Mouse (Mus musculus) megakaryocyte progenitor cell, adult 5-6 weeks (primary cell): ENCODE results near the gene Fzd1. TPM values are rescaled to one million over a fixed set of nuclear protein-coding genes. Genes with fewer than 3 reads are reported as not detected.
A peak's percentile ranks its signal among the peaks of the same experiment; 100 is the strongest.

Source experiments
- ATAC-seq: replicated peaks from 2 replicates; pipeline ENCODE4 v1.8.0; 2016; ENCODE audit warnings: mild to moderate bottlenecking, moderate TSS enrichment, inconsistent platforms; ENCODE audit not compliant: poor library complexity
- total RNA-seq, 2 experiments: library from RNA; stranded (forward) in 1 of 2; stranded (reverse) in 1 of 2; fragments of 157-497, 149-512 nt in 1 of 2; fragments of 200-1000 nt in 1 of 2; gene quantifications; 2 replicates each; pipeline versions ENCODE4 v1.2.3 to v1.2.4; 2015 to 2017

Fzd1 gene
- total RNA-seq (2015) (0.56 and 0.67 TPM in 2 replicates), total RNA-seq (2017) (0.14 and 0.29 TPM in 2 replicates)

GRCm38 (mm10) chr5:4757902-4758301 is at the start of gene Fzd1:
Fzd1 (minus strand) TSS chr5:4758035.
- ATAC-seq, result peak; percentile 89

DNA sequence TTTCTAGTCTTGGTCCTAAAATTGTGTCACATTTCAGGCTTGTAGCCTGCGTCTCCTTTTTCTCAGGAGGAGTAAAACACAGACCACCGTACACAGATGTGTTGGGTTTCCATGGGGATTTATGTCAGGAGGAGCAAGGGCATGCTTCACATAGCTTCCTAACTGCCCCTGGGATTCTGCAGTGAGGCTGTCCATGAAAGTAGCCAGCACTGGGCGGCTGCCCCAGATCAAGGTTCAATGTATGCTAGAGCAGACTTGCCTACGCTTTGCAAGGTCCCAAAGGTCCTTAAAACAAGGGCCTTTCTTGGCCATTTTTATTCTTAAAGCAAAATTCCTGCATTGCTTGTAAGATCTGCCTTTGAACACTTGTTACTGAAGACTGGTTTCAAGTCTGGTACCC is 47.4 kb upstream of the Fzd1 start:
- no peak for ATAC-seq

DNA sequence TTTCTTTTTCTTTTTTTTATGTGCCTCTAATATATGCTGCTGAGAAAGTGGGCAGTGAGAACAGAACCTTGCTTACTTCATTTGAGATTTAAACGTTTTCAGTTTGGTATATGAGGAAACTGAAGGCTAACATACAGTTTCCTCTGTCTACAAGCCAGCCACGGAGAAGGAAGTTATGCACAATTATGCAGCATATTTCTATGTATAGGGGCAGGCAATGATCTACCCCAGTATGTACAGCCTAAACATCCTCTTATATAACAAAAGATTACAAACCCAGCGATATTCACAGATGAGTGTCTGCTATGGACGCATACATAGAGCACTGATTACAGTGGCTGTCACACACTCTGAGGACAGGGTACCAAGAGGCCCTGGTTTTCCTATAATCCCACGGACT is 45.9 kb upstream of the Fzd1 start:
- peak; percentile 70 for ATAC-seq

GRCm38 (mm10) chr5:4801971-4802370 is 44.1 kb upstream of the Fzd1 start:
- ATAC-seq, result no peak

DNA sequence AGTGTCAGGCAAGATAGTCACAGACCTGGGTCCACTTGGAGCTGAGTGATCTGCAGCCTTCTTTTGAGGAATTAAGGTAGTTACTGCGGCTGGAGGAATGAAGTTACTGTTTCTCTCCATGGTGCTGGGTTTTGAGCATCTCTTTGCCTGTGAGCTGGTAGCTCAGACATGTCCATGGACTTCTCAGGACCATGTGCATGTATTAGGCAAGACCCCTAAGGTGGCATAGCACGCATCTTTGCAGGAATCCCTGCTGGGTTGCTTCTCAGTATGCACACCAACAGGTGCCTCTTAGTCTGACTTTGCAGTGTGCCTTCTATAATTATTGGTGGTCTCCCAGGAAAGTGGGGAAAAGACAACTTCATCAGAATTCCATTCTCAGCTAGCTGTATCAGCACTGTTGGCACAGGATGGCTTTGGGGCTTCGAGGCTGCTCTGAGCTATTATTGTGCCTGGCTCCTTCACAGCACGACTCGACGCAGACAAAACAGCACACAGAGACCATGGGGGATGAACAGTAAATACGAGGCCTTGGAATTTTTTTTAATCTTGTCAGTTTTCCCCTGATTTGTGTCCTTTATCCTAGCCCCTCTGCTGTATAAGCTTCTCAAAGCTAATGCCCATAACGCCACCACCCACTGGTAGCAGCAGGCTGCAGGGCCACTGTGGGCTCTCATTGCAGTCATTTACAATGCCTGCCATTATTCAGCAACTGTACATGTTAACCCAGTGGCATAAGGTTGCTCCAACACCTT is 43.4 kb upstream of the Fzd1 start:
- ATAC-seq, result no peak

DNA sequence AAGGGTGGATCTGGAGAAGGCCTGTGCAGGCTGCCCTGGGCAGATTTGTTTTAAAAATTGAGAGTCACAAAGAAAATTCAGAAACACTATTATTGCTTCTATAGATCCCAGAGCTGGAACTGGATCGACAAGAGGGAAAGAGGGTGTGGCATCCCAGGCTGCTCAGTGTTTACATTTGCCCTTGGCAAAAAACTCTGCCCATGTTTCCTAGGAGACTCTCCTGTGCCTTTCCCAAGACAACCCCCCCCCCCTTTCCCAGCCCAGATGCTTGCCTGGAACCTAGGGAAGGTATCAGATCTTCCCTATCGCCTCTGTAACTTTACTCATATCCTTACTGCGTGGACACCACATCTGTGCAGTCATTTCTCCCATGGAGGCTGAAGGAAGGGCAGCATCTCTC is 33.4 kb upstream of the Fzd1 start:
- ATAC-seq, result no peak

DNA sequence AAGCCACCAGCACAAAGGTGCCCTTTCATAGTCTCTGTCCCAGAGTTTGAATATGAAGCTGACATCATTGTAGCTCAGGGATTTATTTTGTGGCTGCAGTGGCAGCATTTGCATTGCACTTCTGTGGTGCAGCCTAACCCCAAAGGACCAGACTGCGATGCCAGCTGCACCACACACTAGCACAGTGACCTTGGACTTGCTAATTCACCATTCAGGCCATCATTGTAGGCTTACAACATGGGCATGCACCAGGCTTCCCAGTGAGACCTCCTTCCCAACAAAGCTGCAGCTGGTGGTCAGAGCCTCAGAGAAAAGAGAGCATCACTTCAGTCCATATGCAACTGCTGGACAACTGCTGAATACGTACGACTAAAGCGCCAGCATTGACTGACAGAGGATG is 32.4 kb upstream of the Fzd1 start:
- ATAC-seq, result no peak

DNA sequence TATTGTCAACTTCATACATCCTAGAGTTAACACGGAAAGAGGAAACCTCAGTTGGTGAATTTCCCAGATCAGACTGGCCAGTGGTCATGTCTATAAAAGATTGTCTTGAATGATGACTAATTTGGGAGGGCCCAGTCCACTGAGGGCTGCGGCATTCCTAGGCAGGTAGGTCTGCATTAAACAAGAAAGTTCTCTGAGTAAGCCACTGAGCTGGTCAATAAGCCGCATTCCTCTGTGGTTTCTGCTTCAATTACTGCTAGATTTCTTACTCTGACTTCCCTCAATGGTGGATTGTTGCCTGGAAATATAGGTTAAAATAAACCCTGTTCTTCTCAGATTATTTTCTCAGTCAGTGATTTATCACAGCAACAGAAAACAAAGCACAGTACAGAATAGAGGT is 30.6 kb upstream of the Fzd1 start:
- ATAC-seq, result no peak

DNA sequence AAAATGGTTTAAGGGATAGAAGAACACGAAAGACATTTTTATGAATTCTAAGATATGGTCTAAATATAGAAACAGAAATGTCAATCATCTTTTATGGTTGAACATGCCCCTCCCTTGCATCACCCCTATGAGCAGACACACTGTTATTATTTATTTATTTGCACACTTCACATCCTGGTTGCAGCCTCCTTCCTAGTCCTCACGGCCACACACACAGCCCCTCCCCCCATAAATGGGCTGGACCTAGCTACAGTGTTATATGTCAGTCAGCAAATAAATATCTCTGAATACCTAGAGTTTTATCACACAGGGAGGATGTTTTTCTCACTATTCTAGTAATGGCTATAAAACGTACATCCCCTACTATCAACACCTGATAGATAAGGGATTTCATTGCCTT is 29.0 kb upstream of the Fzd1 start:
- no peak for ATAC-seq

DNA sequence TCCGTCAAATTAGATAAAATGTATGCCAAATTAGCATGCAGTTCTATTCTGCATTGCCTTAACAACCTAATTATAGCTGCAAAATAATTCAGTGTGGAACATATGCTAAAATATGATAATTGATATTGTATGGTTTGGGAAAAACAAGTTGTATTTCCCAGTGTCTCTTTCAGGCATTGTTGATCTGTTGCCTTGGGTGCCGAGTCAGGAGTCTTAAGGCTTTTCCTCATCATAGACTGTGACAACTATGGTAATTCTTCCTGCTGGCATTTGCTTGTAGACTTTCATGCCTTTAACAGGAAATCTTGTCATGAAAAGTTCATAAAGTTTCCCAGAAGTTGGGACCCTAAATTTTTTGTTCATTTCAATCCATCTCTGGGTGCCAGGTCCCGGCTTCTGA is 20.4 kb upstream of the Fzd1 start:
- ATAC-seq, result no peak

DNA sequence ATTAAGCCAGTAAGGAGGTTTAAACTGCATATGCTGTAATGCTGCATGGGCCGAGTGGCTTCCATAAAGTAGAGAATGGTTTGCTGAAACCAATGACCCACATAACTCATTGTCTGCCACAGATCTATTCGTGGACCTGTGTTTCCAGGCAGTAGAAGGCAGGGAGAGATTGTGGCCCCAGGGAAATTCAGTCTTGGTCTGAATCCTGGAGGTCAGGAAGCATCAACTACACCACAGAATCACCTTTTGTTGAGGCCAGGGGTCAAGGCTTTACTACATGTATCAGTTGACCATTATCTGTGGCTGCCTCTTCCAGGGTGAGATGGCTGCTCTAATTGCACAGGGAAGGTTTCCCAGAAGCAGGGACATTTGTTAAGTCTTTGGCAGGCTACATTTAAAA is 18.7 kb upstream of the Fzd1 start:
- no peak for ATAC-seq

- ATAC-seq, result no peak
Measured at GRCm38 (mm10) chr5:4773090-4773772, 15.4 kb upstream of the Fzd1 start.

GRCm38 (mm10) chr5:4770609-4771008 is 12.8 kb upstream of the Fzd1 start:
- ATAC-seq, result no peak

DNA sequence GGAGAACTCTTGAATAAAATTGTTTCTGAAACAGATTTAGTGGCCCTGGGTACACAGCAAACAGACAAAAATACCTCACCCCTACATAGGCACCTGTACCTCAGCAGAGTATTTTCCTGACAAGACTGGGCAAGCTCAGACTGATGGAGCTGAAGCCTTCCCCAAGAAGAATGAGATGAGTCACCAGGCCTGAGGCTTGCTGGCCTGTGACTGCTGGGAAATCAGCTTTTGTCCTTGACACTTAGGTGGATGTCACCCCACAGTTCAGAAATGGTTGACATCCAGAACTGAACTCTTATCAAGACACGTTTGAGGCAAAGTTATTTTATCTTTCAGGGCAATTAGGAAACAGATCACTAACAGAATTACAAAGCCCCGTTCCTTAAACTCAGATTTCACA is 10.1 kb upstream of the Fzd1 start:
- no peak for ATAC-seq

- no peak for ATAC-seq
Measured at GRCm38 (mm10) chr5:4766719-4767118, 8.9 kb upstream of the Fzd1 start.

- no peak for ATAC-seq
Measured at GRCm38 (mm10) chr5:4761891-4762290, 4.1 kb upstream of the Fzd1 start.

DNA sequence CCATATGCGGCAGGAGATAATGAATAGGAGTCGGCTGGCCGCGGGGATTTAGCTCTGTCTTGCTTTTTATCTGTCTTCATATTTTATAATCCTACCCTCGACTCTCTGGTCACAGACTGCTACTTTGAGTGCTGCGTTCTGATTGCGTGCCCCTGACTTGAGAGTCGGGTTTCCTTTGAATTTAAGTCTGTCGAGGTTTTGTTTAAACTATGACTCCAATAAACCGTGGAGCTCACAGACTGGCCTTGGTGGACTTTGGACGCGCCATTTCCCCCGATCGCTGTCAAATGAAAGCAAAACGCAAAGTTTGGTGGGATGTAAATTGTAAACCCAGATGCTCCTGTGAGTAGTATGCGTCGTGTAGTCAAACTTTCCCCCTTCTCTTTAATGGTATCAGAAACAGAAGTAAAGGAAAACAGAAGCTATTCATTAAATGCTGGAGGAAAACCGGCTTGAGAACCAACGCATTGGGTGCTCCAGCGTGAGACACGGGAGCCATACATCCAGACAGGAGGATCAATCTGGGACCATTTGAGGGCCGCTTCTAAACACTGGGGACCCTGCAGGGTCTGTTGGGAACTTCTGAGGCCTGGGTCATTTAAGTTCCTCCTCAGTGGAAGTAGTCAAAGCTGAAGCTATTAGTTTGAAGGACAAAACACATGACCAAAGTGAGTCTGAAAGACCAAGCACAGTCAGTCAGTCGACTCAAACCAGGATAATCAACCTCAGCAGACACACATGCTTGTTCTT is 671 bp upstream of the Fzd1 start:
- ATAC-seq, result no peak

DNA sequence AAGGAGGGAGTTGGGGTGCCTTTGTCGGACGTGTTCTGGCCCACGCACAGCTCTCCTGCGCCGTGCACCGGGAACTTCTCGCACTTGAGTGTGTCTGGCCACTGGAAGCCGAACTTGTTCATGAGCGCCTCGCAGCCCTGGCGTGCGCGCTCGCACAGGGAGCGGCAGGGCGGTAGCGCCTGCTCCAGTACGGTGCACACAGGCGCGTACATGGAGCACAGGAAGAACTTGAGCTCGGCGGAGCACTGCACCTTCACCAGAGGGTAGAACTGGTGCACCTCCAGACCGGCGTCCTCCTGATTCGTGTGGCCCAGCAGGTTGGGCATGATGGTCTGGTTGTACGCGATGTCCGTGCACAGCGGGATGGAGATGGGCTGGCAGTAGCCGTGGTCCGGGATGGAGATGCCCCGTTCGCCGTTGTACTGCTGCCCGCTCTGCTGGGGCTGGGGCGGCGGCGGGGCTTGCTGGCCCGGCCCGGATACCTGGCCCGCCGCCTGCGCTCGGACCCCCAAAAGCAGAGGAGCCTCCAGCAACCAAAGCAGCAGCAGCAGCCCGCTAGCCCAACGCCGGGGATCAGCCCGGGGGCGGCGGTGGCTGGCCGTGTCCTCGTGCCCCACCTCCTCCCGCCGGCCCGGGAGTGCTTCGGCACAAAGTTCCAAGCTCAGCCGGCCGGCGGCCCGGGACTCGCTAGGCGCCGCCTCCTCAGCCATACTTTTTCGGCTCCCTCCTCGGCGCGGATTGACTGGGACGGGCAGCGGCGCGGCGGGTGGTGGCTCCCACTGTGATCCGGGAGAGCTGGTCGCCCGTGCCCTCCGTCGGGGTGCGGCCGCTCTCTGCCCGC is 744 bp downstream of the Fzd1 start:
- ATAC-seq, result 0 out of 2 replicates have a peak, but pooled peaks have one; percentile 36

DNA sequence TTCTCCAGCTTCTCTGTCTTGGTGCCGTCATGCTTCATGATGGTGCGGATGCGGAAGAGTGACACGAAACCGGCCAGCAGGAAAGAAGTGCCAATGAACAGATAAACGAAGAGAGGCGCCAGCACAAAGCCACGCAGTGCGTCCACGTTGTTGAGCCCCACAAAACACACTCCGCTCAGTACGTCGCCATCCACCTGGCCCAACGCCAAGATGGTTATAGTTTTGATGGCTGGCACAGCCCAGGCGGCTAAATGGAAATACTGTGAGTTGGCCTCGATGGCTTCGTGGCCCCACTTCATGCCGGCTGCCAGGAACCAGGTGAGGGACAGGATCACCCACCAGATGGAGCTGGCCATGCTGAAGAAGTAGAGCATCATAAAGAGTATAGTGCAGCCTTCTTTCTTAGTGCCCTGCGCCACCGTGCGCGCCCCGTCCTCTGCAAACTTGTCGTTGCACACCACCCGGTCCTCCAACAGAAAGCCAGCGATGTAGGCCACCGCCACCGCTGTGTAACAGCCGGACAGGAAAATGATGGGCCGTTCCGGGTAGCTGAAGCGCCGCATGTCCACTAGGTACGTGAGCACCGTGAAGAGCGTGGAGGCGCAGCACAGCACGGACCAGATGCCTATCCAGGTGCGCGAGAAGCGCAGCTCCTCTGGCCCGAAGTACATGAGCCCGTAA is 1.7 kb downstream of the Fzd1 start:
- ATAC-seq, result no peak

DNA sequence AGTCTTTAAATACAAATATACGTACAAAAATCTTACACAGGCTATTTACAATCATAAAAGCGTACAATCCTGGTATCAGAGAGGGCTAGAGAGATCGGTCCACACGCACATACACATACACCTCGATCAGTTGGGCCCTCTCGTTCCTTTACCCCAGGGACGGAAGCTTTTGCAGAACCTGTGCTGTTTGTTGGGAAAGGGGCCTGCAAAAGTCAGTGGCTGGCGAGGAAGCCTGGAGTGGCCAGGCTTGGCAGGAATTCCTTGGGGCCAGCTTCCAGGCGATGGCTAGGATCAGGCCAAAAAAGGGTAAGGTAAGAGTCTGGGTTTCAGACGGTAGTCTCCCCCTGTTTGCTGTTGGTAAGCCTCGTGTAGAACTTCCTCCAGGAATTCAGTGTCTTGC is 2.5 kb downstream of the Fzd1 start:
- ATAC-seq, result no peak
